Mouse (Mus musculus): ENCODE data around the gene Ghrl. TPM values are rescaled to one million over a fixed set of nuclear protein-coding genes. Genes with fewer than 3 reads are reported as not detected.

The Ghrl gene
- polyA plus RNA-seq, 1 experiment: 1.8 TPM

GRCm38 (mm10) chr6:113669821-113670220 lies 49.9 kb downstream of the Ghrl start:
- Histone ChIP-seq H3K27me3 (ENCODE audit: control insufficient read depth, insufficient read depth, low read length) (no peaks in the 10 kb centered on the region), H3K4me3 (ENCODE audit: control insufficient read depth, insufficient read depth, low read length) (no peak overlapping the region), H3K27ac (ENCODE audit: control insufficient read depth, insufficient read depth, low read length) (no peak overlapping the region; the same call in 1 of the 2 replicates), H3K36me3 (ENCODE audit: control insufficient read depth, insufficient read depth, low read length) (no peaks in the 10 kb centered on the region), H3K4me1 (replicated peaks; ENCODE audit: control insufficient read depth, insufficient read depth, low read length) (peaks cover 22% of the 10 kb centered on the region)
- TF ChIP-seq POLR2A (IDR thresholded peaks at IDR 0.05; ENCODE audit: control insufficient read depth, extremely low read depth, insufficient read depth, low read length, poor library complexity): no peak
- TF ChIP-seq CTCF (IDR thresholded peaks at IDR 0.05; ENCODE audit: borderline replicate concordance, control insufficient read depth, extremely low read depth, insufficient read depth, low read length, poor library complexity): no peak
- peak; percentile 48 for DNase-seq
- WGBS: 60% methylated on average over 7 of the region's 7 CpGs

GRCm38 (mm10) chr6:113668287-113669154 lies 51.2 kb downstream of the Ghrl start:
- peaks cover 22% of the 10 kb centered on the region for H3K4me1 ChIP-seq (replicated peaks; ENCODE audit: control insufficient read depth, insufficient read depth, low read length)
- TF ChIP-seq CTCF (IDR thresholded peaks at IDR 0.05; ENCODE audit: borderline replicate concordance, control insufficient read depth, extremely low read depth, insufficient read depth, low read length, poor library complexity) (no peak), POLR2A (IDR thresholded peaks at IDR 0.05; ENCODE audit: control insufficient read depth, extremely low read depth, insufficient read depth, low read length, poor library complexity) (no peak)
- DNase-seq: peak; percentile 50
- peak overlapping the region; percentile 84 for H3K27ac ChIP-seq (ENCODE audit: control insufficient read depth, insufficient read depth, low read length)
- WGBS: 12% methylated on average over 15 of the region's 15 CpGs
- no peaks in the 10 kb centered on the region for H3K36me3 ChIP-seq (ENCODE audit: control insufficient read depth, insufficient read depth, low read length)
- H3K4me3 ChIP-seq (ENCODE audit: control insufficient read depth, insufficient read depth, low read length): 0 out of 2 replicates have a peak overlapping the region, but pooled peaks have one; percentile 15
- H3K27me3 ChIP-seq (ENCODE audit: control insufficient read depth, insufficient read depth, low read length): no peaks in the 10 kb centered on the region

GRCm38 (mm10) chr6:113667611-113668122 lies 52.0 kb downstream of the Ghrl start:
- H3K4me3 ChIP-seq (ENCODE audit: control insufficient read depth, insufficient read depth, low read length): no peak overlapping the region
- no peaks in the 10 kb centered on the region for H3K27me3 ChIP-seq (ENCODE audit: control insufficient read depth, insufficient read depth, low read length)
- DNase-seq: no peak
- no peak for TF ChIP-seq POLR2A (IDR thresholded peaks at IDR 0.05; ENCODE audit: control insufficient read depth, extremely low read depth, insufficient read depth, low read length, poor library complexity)
- TF ChIP-seq CTCF (IDR thresholded peaks at IDR 0.05; ENCODE audit: borderline replicate concordance, control insufficient read depth, extremely low read depth, insufficient read depth, low read length, poor library complexity): no peak
- peaks cover 22% of the 10 kb centered on the region for H3K4me1 ChIP-seq (replicated peaks; ENCODE audit: control insufficient read depth, insufficient read depth, low read length)
- H3K27ac ChIP-seq (ENCODE audit: control insufficient read depth, insufficient read depth, low read length): no peak overlapping the region
- WGBS: 95% methylated on average over 8 of the region's 8 CpGs
- H3K36me3 ChIP-seq (ENCODE audit: control insufficient read depth, insufficient read depth, low read length): no peaks in the 10 kb centered on the region

Other genes with a start within 250 kb of the Ghrl start
- gene Il17rc, start 248.5 kb downstream of the Ghrl start, polyA plus RNA-seq (2012; rRNA removed): 14.3 and 15.4 TPM in 2 replicates
- gene Creld1, start 236.6 kb downstream of the Ghrl start, polyA plus RNA-seq (2012; rRNA removed): 15.2 and 16.1 TPM in 2 replicates
- 0.16 and 0.28 TPM in 2 replicates for gene Prrt3, start 217.9 kb downstream of the Ghrl start, polyA plus RNA-seq (2012; rRNA removed)
- 54.5 and 59.7 TPM in 2 replicates for gene Emc3, start 188.2 kb downstream of the Ghrl start, polyA plus RNA-seq (2012; rRNA removed)
- 13.3 and 17.4 TPM in 2 replicates for gene Fancd2, start 188.2 kb downstream of the Ghrl start, polyA plus RNA-seq (2012; rRNA removed)
- gene Fancd2os, start 119.2 kb downstream of the Ghrl start, polyA plus RNA-seq (2012; rRNA removed): not detected in 2 replicates
- 197 and 243 TPM in 2 replicates for gene Brk1, start 115.1 kb downstream of the Ghrl start, polyA plus RNA-seq (2012; rRNA removed)
- gene Vhl, start 95.9 kb downstream of the Ghrl start, polyA plus RNA-seq (2012; rRNA removed): 33.5 and 37.9 TPM in 2 replicates
- 16.5 and 17.8 TPM in 2 replicates for gene Irak2, start 81.4 kb downstream of the Ghrl start, polyA plus RNA-seq (2012; rRNA removed)
- 35.2 and 35.7 TPM in 2 replicates for gene Tatdn2, start 22.8 kb downstream of the Ghrl start, polyA plus RNA-seq (2012; rRNA removed)
- gene Sec13, start 20.9 kb upstream of the Ghrl start, polyA plus RNA-seq (2012; rRNA removed): 163 and 167 TPM in 2 replicates